Mouse (Mus musculus) hindbrain, embryonic 14.5 days (tissue): ENCODE results near the gene Gfod2. TPM values are rescaled to one million over a fixed set of nuclear protein-coding genes. Genes with fewer than 3 reads are reported as not detected.

ENCODE experiments used
- ATAC-seq: fragments of 200-750 bp; cut with Nextera tagmentation; 2 replicates; pipeline ENCODE4 v1.8.0; 2017; ENCODE audit warnings: moderate number of reproducible peaks, mild to moderate bottlenecking, moderate TSS enrichment, moderate library complexity; ENCODE audit not compliant: low FRiP score
- DNase-seq: peaks from one replicate; pipeline ENCODE4 v3.0.0-alpha.2; 2015; ENCODE audit warnings: low spot score
- H3K27ac ChIP-seq: fragments of 300-500 bp; sonication (generic); 2 replicates; pipeline ENCODE4 v1.5.1; 2014; ENCODE audit warnings: mild to moderate bottlenecking, moderate library complexity
- H3K27me3 ChIP-seq: fragments of 300-500 bp; sonication (generic); 2 replicates; pipeline ENCODE4 v1.6.1; 2014; ENCODE audit warnings: mild to moderate bottlenecking, low read length, mixed read lengths; ENCODE audit not compliant: control insufficient read depth, insufficient read depth
- H3K36me3 ChIP-seq: fragments of 300-500 bp; sonication (generic); replicated peaks from 2 replicates; pipeline ENCODE4 v1.6.1; 2014; ENCODE audit not compliant: control insufficient read depth, insufficient read depth
- H3K4me1 ChIP-seq: fragments of 300-500 bp; sonication (generic); replicated peaks from 2 replicates; pipeline ENCODE4 v1.6.1; 2014; ENCODE audit warnings: antibody characterized with exemption, low read length, mixed read lengths; ENCODE audit not compliant: control insufficient read depth, insufficient read depth
- H3K4me2 ChIP-seq: fragments of 300-500 bp; sonication (generic); replicated peaks from 2 replicates; pipeline ENCODE4 v1.6.1; 2014; ENCODE audit warnings: mild to moderate bottlenecking, moderate library complexity
- H3K4me3 ChIP-seq: fragments of 300-500 bp; sonication (generic); replicated peaks from 2 replicates; pipeline ENCODE4 v1.5.1; 2014; ENCODE audit warnings: mild to moderate bottlenecking, low read length
- H3K9ac ChIP-seq: fragments of 300-500 bp; sonication (generic); 2 replicates; pipeline ENCODE4 v1.6.1; 2014
- H3K9me3 ChIP-seq: fragments of 300-500 bp; sonication (generic); 2 replicates; pipeline ENCODE4 v1.6.1; 2016; ENCODE audit warnings: low read length; ENCODE audit not compliant: control insufficient read depth
- WGBS: fragments of 180-500 bp; shearing (Covaris S2); extraction: QIAGEN DNeasy Blood & Tissue Kit; methylation state at CpG from one replicate; pipeline ENCODE4 v1.1.7; 2014; 5-methylcytosine and 5-hydroxymethylcytosine counted together
- polyA plus RNA-seq: library from polyadenylated mRNA; unstranded; fragments of >200 nt; fragmentation: Nextera tagmentation; extraction: Ambion mirVana; gene quantifications from 2 replicates; pipeline ENCODE4 v1.2.1, GENCODE M21; 2014

The Gfod2 gene
- polyA plus RNA-seq, 1 experiment from 2014 or later, result 62.7 TPM

DNA sequence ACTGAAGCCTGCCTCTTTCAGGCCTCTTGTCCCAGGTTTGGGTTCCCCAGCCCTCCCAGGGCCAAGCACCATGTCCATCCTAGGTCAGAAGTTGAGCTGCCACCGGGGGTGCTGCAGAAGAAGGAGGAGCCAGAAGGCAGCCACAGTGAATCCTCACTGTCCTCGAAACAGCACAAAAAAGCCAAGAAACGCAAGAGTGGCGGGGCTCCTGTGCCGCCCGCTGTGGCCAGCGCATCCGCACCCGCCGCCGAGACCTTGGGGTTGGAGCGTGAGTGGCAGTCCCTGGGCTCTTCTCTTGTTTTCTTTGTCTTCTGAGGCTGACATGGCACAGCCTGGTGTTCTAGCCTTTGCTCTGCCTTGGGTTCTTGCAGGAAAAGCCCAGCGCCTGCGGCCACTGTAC, 49.1 kb downstream of the Gfod2 start:
- H3K4me1 ChIP-seq, result peaks cover 10% of the 10 kb centered on the region
- H3K4me3 ChIP-seq, result no peak overlapping the region
- 77% methylated on average over 14 of the region's 14 CpGs for WGBS
- H3K9me3 ChIP-seq, result no peaks in the 10 kb centered on the region
- no peak overlapping the region for H3K4me2 ChIP-seq
- DNase-seq (no peak), ATAC-seq (no peak)
- 0 out of 2 replicates have a peak, but pooled peaks cover 1% of the 10 kb centered on the region for H3K36me3 ChIP-seq
- H3K27ac ChIP-seq, result no peak overlapping the region
- H3K9ac ChIP-seq, result no peak overlapping the region
- H3K27me3 ChIP-seq, result no peaks in the 10 kb centered on the region

DNA sequence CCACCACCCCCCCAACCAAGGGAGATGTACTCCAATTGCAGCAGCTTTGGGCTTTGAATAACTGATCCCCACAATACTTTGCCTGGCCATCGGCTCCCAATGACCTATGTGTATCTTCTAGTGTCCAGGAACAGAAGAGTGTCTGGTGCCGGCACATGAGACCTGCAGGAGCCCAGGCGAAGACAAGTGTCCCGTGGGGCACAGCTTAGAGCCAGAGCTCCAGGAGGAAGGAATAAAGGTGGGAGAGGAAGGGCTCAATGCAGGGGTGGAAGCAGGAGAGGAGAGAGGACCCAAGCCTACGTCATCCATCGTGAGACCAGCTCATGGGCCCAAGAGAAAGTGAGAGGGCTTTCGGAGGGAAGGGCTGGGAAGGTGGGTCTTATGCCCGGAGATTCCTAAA, 49.8 kb downstream of the Gfod2 start:
- peaks cover 10% of the 10 kb centered on the region for H3K4me1 ChIP-seq
- no peak overlapping the region for H3K4me2 ChIP-seq
- DNase-seq (no peak), ATAC-seq (no peak)
- H3K9me3 ChIP-seq, result no peaks in the 10 kb centered on the region
- no peaks in the 10 kb centered on the region for H3K27me3 ChIP-seq
- 94% methylated on average over 8 of the region's 8 CpGs for WGBS
- H3K36me3 ChIP-seq, result 0 out of 2 replicates have a peak, but pooled peaks cover 2% of the 10 kb centered on the region
- H3K27ac ChIP-seq, result no peak overlapping the region
- no peak overlapping the region for H3K4me3 ChIP-seq
- no peak overlapping the region for H3K9ac ChIP-seq

DNA sequence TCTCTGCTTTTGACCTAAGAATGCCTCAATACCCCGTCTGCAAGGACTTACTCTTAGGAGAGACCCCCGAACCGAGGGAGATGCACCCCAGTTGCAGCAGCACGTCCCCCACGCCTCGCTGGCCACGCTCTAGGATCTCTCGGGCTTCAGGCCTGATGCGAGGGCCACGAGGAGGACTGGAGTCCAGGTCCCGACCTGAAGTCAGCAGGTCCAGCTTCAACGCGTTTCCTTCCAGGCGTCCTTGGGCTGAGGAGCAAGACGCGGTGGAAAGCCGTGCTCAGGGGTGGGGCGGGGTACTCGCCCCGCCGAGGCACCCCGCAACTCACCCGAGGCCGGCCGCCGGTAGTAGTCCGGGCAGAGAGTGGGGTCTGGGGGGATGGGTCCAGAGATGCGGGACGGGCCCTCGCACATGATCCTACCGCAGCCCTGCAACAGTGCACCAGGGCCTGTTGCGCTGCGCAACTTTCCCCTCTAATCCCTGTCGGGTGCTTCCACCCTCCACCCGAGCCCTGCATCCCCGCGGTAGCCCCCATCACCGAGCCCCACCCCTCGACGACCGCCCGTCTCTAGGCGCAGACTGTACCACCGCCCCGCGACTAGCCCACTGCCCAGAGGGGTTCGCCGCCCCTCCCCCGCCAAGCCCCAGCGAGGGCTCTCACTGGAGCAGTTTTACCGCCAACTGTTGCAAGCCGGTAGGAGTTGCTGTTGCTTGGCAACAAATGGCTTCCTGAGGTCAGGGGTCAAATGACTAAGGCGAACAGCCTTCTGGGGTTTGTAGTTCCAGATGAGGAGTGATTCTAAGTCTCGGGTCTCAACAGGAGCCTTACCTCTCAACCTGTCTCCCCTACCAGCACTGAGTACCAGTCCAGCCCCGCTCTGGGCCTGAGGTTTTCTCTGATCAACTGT, 50.7 kb downstream of the Gfod2 start, which contains the start of the genes 4933405L10Rik and Enkd1:
Gene 4933405L10Rik, plus strand, starts transcription at position 158 of the 906 bp plus-strand sequence.
Gene Enkd1, minus strand, starts transcription at position 713 of the 906 bp plus-strand sequence.
- WGBS, result 1% methylated on average over 54 of the region's 55 CpGs
- Histone ChIP-seq H3K27me3 (no peaks in the 10 kb centered on the region), H3K9me3 (no peaks in the 10 kb centered on the region), H3K4me1 (peaks cover 10% of the 10 kb centered on the region), H3K27ac (no peak within 1 kb of the TSS), H3K4me3 (peak within 1 kb of the TSS; percentile 52), H3K9ac (peak within 1 kb of the TSS; percentile 62), H3K4me2 (peak within 1 kb of the TSS; percentile 91), H3K36me3 (0 out of 2 replicates have a peak, but pooled peaks cover 12% of the 10 kb centered on the region)
- peak; percentile 85 for ATAC-seq
- peak; percentile 94 for DNase-seq

DNA sequence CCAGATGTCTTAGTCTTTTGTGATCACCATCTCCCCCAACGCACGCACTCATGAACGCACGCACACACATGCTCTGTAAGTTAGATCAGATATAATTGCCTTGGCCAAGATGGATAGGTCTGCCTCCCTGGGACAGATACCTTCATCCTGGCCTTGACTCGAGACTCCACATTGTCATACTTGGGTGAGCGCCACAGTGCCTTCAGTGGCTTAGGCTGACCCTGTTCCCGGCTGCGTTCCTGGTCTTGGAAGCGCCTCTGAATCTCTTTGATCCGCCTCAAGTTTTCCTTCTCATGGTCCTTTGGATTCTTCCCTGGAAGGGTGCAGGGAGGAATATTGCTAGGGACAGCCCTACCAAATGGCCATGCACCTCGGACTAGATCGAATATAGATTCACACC, 52.0 kb downstream of the Gfod2 start:
- peak overlapping the region; percentile 91 for H3K4me2 ChIP-seq
- no peak for ATAC-seq

DNA sequence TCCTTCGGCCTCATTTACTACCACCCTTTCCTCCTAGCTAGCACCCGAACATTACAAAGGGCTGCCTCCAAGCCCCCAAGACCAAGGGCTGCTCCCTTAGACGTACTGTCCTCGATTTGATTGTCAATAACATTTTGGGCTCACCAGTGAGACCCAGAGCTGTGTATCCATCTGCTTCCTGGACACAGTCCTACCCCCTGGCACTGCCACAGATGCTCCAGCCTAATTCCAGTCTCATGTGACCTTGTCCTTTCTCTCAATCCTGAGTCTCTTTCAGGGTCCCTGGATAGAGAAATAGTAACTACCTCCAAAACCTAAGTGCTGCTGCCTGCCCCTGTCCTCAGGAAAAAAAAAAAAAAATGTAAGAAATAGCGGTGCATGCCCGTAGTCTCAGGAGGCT, 53.5 kb downstream of the Gfod2 start:
- ATAC-seq (no peak), DNase-seq (no peak)
- Histone ChIP-seq H3K27me3 (no peaks in the 10 kb centered on the region), H3K4me3 (no peak overlapping the region), H3K4me1 (peaks cover 21% of the 10 kb centered on the region), H3K36me3 (0 out of 2 replicates have a peak, but pooled peaks cover 14% of the 10 kb centered on the region), H3K4me2 (no peak overlapping the region), H3K9me3 (no peaks in the 10 kb centered on the region), H3K27ac (no peak overlapping the region), H3K9ac (no peak overlapping the region)
- WGBS, result 91% methylated on average over 6 of the region's 6 CpGs

More for the DNA sequence above, 52.0 kb downstream of the Gfod2 start:
- Histone ChIP-seq H3K4me1 (peaks cover 17% of the 10 kb centered on the region), H3K27ac (no peak overlapping the region), H3K36me3 (0 out of 2 replicates have a peak, but pooled peaks cover 14% of the 10 kb centered on the region), H3K9me3 (no peaks in the 10 kb centered on the region), H3K9ac (no peak overlapping the region), H3K4me3 (no peak overlapping the region), H3K27me3 (no peaks in the 10 kb centered on the region)
- WGBS, result 78% methylated on average over 12 of the region's 12 CpGs
- no peak for DNase-seq

DNA sequence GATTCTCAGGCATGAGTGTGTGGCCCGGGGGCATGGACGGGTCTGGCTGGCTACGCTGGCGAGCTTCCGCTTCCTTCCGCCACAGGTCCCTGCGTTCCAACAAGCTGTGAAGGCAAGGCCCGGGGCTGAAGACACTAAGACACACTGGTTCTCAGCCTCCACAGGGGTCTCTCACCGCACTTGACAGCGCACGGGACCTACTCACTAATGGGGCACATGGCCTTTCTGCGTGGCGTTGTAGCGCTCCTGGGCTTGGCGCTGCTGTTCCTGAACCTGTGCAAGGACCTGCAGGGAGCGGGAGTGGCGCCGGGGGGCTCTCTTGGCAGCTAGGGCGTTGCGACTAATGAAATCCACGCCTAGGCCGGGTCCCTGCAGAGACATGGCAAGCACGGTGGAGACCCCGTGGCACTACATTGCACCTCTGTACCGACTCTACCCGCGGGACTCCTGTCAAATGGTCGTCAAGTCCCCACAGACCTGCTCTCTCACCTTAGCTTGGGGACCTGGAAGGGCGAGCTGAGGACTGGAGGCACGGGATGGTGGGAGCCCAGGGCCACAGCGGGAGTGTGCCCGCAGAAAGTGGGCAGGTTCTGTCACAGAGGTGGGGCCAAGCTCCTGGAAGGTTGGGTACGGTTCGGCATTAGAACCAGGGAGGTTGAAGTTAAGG, 54.2 kb downstream of the Gfod2 start:
- ATAC-seq, result no peak
- Histone ChIP-seq H3K9ac (no peak overlapping the region), H3K4me1 (peaks cover 24% of the 10 kb centered on the region), H3K36me3 (peaks cover 18% of the 10 kb centered on the region; the same call in 1 of the 2 replicates), H3K4me3 (no peak overlapping the region), H3K9me3 (no peaks in the 10 kb centered on the region), H3K27ac (no peak overlapping the region), H3K27me3 (no peaks in the 10 kb centered on the region), H3K4me2 (no peak overlapping the region)
- 91% methylated on average over 34 of the region's 34 CpGs for WGBS
- DNase-seq, result no peak

DNA sequence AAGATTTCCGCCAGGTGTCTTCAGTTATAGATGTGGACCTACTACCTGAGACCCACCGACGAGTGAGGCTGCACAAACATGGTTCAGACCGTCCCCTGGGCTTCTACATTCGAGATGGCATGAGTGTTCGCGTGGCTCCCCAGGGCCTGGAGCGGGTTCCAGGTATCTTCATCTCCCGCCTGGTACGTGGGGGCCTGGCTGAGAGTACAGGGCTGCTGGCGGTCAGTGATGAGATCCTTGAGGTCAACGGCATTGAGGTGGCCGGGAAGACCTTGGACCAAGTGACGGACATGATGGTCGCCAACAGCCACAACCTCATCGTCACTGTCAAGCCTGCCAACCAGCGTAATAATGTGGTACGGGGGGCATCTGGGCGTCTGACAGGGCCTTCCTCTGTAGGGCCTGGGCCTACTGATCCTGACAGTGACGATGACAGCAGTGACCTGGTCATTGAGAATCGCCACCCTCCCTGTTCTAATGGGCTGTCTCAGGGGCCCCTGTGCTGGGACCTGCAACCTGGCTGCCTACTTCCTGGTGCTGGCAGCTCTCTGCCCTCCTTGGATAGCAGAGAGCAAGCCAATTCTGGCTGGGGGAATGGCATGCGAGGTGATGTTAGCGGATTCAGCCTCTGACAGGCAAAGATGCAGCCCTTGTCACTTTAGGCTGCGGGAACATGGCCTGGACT, 55.6 kb downstream of the Gfod2 start:
- no peak overlapping the region for H3K27ac ChIP-seq
- H3K4me2 ChIP-seq, result peak overlapping the region; percentile 80; the same call in 1 of the 2 replicates
- 0 out of 2 replicates have a peak overlapping the region, but pooled peaks have one; percentile 65 for H3K4me3 ChIP-seq
- H3K36me3 ChIP-seq, result peaks cover 29% of the 10 kb centered on the region
- ATAC-seq (no peak), DNase-seq (no peak)
- no peaks in the 10 kb centered on the region for H3K27me3 ChIP-seq
- no peak overlapping the region for H3K9ac ChIP-seq
- peaks cover 24% of the 10 kb centered on the region for H3K4me1 ChIP-seq
- 94% methylated on average over 24 of the region's 24 CpGs for WGBS
- H3K9me3 ChIP-seq, result no peaks in the 10 kb centered on the region

DNA sequence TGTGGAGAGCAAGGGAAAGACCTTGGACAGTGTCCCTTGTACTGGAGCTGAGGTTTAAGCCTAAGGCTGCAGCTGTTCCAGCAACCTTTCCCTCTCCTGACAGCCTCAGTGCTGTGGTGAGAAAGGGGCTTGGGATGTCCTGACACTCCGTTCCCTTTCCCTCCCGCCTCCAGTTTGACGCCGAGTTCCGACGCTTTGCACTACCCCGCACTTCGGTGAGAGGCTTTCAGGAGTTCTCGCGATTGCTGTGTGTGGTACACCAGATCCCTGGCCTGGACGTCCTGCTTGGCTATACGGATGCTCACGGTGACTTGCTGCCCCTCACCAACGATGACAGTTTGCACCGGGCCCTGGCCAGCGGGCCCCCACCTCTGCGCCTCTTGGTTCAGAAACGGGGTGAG, 56.5 kb downstream of the Gfod2 start:
- Histone ChIP-seq H3K4me1 (peaks cover 17% of the 10 kb centered on the region), H3K4me2 (peak overlapping the region; percentile 80), H3K9ac (peak overlapping the region; percentile 61), H3K9me3 (no peaks in the 10 kb centered on the region), H3K4me3 (peak overlapping the region; percentile 65), H3K36me3 (peaks cover 38% of the 10 kb centered on the region), H3K27me3 (no peaks in the 10 kb centered on the region), H3K27ac (peak overlapping the region; percentile 91)
- no peak for DNase-seq
- WGBS, result 34% methylated on average over 18 of the region's 18 CpGs
- peak; percentile 5; the same call in 1 of the 2 replicates for ATAC-seq
